Mouse (Mus musculus): ENCODE measurements around the gene Arf1.
A peak's percentile ranks its signal among the peaks of the same experiment; 100 is the strongest.

DNA sequence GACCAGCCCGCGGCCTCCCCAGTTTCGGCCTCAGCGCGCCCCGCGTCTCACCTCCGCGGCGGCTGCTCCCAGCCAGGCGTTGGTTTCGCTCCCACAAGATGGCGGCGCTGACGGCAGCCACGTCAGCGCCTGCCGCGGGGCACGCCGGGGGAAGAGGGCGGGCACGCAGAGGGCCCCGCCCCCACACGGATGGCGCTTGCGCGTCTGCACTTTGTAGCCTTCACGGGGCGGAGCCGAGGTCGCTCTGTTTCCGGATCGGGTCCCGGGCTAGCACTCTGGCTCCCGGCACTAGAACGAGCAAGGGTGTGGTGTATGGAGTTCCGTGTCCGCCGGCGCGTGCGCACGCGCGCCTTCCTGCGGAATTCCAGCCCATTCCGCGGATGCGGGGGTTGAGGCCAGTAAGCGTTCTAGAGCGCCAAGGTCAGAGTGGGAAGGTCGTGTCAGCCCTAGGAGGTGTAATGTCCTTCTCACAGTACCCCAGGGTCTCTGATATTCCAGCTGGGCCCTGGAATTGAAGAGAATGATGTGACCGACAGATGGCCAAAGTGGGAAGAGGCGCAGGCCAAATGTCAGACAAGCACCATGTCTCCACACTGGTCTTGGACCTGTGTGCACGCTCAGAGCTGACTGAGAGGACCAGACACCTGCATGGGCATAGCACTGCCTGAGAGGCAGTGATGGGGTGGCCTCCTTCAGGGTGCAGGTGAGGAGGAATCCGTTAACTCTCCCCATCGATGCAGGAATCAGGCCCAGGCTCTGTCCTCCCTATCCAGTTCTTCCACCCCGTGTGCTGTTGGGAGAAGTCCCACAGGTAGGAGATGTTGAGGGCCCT is at the start of gene Arf1:
- TF ChIP-seq CTCF (IDR thresholded peaks at IDR 0.05; ENCODE audit: low read depth, low read length), result no peak
- TF ChIP-seq POLR2A (IDR thresholded peaks at IDR 0.05; ENCODE audit: borderline replicate concordance, low read depth, low read length), result 0 out of 2 replicates have a peak, but pooled peaks have one; percentile 24
